Mouse (Mus musculus): ENCODE data around the gene Hivep3. TPM values are rescaled to one million over a fixed set of nuclear protein-coding genes. Genes with fewer than 3 reads are reported as not detected.

Gene Hivep3
- total RNA-seq, 2 experiments from 2014 or later = 58.0 to 67.2 TPM

GRCm38 (mm10) chr4:119813500-119814184 lies 80.1 kb downstream of the Hivep3 start:
- no peak for DNase-seq (ENCODE audit: low spot score in 2 of 2)
- intact Hi-C loops (cut with DNase I) = loop anchor here (5.0 kb wide), 3 partner anchors 51 to 89 kb away; no protein-coding TSS in a partner anchor

- intact Hi-C loops (cut with DNase I) = loop anchor here (5.0 kb wide), 3 partner anchors 52 to 88 kb away; no protein-coding TSS in a partner anchor
- DNase-seq (ENCODE audit: low spot score in 2 of 2) = peak; percentile 56 to 79
Observed at GRCm38 (mm10) chr4:119814185-119815132, 80.9 kb downstream of the Hivep3 start.

GRCm38 (mm10) chr4:119815133-119815792 lies 81.7 kb downstream of the Hivep3 start:
- peak; percentile 27 to 53 for DNase-seq (ENCODE audit: low spot score in 2 of 2)

GRCm38 (mm10) chr4:119815793-119816161 lies 82.2 kb downstream of the Hivep3 start:
- DNase-seq (ENCODE audit: low spot score in 2 of 2) = no peak
- intact Hi-C loops (cut with DNase I) = no loop called here

More at GRCm38 (mm10) chr4:119815133-119815792, 81.7 kb downstream of the Hivep3 start:
- intact Hi-C loops (cut with DNase I) = no loop called here

- peak; percentile 32 to 39 for DNase-seq (ENCODE audit: low spot score in 2 of 2)
- intact Hi-C loops (cut with DNase I) = no loop called here
Observed at GRCm38 (mm10) chr4:119816620-119817356, 83.2 kb downstream of the Hivep3 start.

GRCm38 (mm10) chr4:119825956-119826355 lies 92.4 kb downstream of the Hivep3 start:
- intact Hi-C loops (cut with DNase I) = no loop called here
- no peak for DNase-seq (ENCODE audit: low spot score in 2 of 2)

- DNase-seq (ENCODE audit: low spot score in 2 of 2) = no peak
- intact Hi-C loops (cut with DNase I) = no loop called here
Observed at GRCm38 (mm10) chr4:119828386-119828785, 94.8 kb downstream of the Hivep3 start.

- intact Hi-C loops (cut with DNase I) = no loop called here
- no peak for DNase-seq (ENCODE audit: low spot score in 2 of 2)
Observed at GRCm38 (mm10) chr4:119828996-119829395, 95.4 kb downstream of the Hivep3 start.

- no peak for DNase-seq (ENCODE audit: low spot score in 2 of 2)
- intact Hi-C loops (cut with DNase I) = no loop called here
Observed at GRCm38 (mm10) chr4:119833333-119833732, 99.7 kb downstream of the Hivep3 start.

- DNase-seq (ENCODE audit: low spot score in 2 of 2) = no peak
- intact Hi-C loops (cut with DNase I) = no loop called here
Observed at GRCm38 (mm10) chr4:119833884-119834283, 100.3 kb downstream of the Hivep3 start.

- intact Hi-C loops (cut with DNase I) = no loop called here
- no peak for DNase-seq (ENCODE audit: low spot score in 2 of 2)
Observed at GRCm38 (mm10) chr4:119836181-119836580, 102.6 kb downstream of the Hivep3 start.

- peak in 1 of 2 experiments; percentile 66 for DNase-seq (ENCODE audit: low spot score in 2 of 2)
- intact Hi-C loops (cut with DNase I) = no loop called here
Observed at GRCm38 (mm10) chr4:119837505-119838065, 104.0 kb downstream of the Hivep3 start.

- DNase-seq (ENCODE audit: low spot score in 2 of 2) = no peak
- intact Hi-C loops (cut with DNase I) = no loop called here
Observed at GRCm38 (mm10) chr4:119838308-119838707, 104.7 kb downstream of the Hivep3 start.

GRCm38 (mm10) chr4:119843294-119843693 lies 109.7 kb downstream of the Hivep3 start:
- intact Hi-C loops (cut with DNase I) = no loop called here
- DNase-seq (ENCODE audit: low spot score in 2 of 2) = no peak

GRCm38 (mm10) chr4:119844267-119844666 lies 110.7 kb downstream of the Hivep3 start:
- intact Hi-C loops (cut with DNase I) = no loop called here

GRCm38 (mm10) chr4:119845596-119846161 lies 112.1 kb downstream of the Hivep3 start:
- intact Hi-C loops (cut with DNase I) = no loop called here
- DNase-seq (ENCODE audit: low spot score in 2 of 2) = no peak

More at GRCm38 (mm10) chr4:119844267-119844666, 110.7 kb downstream of the Hivep3 start:
- DNase-seq (ENCODE audit: low spot score in 2 of 2) = no peak

GRCm38 (mm10) chr4:119852483-119852882 lies 118.9 kb downstream of the Hivep3 start:
- intact Hi-C loops (cut with DNase I) = no loop called here
- no peak for DNase-seq (ENCODE audit: low spot score in 2 of 2)

- intact Hi-C loops (cut with DNase I) = no loop called here
- no peak for DNase-seq (ENCODE audit: low spot score in 2 of 2)
Observed at GRCm38 (mm10) chr4:119854307-119855144, 120.9 kb downstream of the Hivep3 start.

Measured in left cerebral cortex, postnatal 25 days (tissue).